Mouse (Mus musculus) thymus, adult 2 months (tissue): ENCODE measurements at regions not wholly inside any gene's neighbourhood (a gene's known extent, or its start where the extent isn't known, plus 50 kb on each side); places are given as distances from the start of the nearest gene placed in this dataset.

Experiments
- DNase-seq: peaks from one replicate; pipeline ENCODE4 v3.0.0; 2021
- H3K27ac ChIP-seq: fragments of 200-500 bp; 2 replicates; pipeline ENCODE4 v1.5.1; 2012; ENCODE audit warnings: low read length, control low read depth; ENCODE audit not compliant: control insufficient read depth, insufficient read depth
- H3K27me3 ChIP-seq: fragments of 200-500 bp; 2 replicates; pipeline ENCODE4 v1.6.1; 2012; ENCODE audit warnings: mild to moderate bottlenecking, low read length, moderate library complexity, mixed read lengths; ENCODE audit not compliant: control insufficient read depth, insufficient read depth
- H3K36me3 ChIP-seq: fragments of 200-500 bp; 2 replicates; pipeline ENCODE4 v1.6.1; 2012; ENCODE audit warnings: mild to moderate bottlenecking, low read length, moderate library complexity; ENCODE audit not compliant: control insufficient read depth, insufficient read depth
- H3K4me1 ChIP-seq: fragments of 200-500 bp; replicated peaks from 2 replicates; pipeline ENCODE4 v1.6.1; 2012; ENCODE audit warnings: low read length; ENCODE audit not compliant: control insufficient read depth, insufficient read depth
- H3K4me3 ChIP-seq: fragments of 200-500 bp; 2 replicates; pipeline ENCODE4 v1.5.1; 2012; ENCODE audit warnings: mild to moderate bottlenecking, low read length, control low read depth, moderate library complexity; ENCODE audit not compliant: control insufficient read depth, insufficient read depth
- CTCF ChIP-seq: fragments of 200-500 bp; IDR thresholded peaks from 2 replicates; pipeline ENCODE4 v1.5.1; 2012; ENCODE audit warnings: mild to moderate bottlenecking, control low read depth, low read length, moderate library complexity, borderline replicate concordance; ENCODE audit not compliant: control insufficient read depth, poor library complexity, insufficient read depth; ENCODE audit errors: extremely low read depth
- POLR2A ChIP-seq: fragments of 200-500 bp; IDR thresholded peaks from 2 replicates; pipeline ENCODE4 v1.6.1; 2012; ENCODE audit warnings: mild to moderate bottlenecking, low read length, control low read depth, moderate library complexity; ENCODE audit not compliant: control insufficient read depth, poor library complexity, insufficient read depth; ENCODE audit errors: extremely low read depth
- WGBS: fragments of 180-500 bp; shearing (Covaris S2); methylation state at CpG from one replicate; pipeline ENCODE4 v1.1.7; 2018; 5-methylcytosine and 5-hydroxymethylcytosine counted together

GRCm38 (mm10) chr14:48330965-48331622, 114.8 kb upstream of the Tmem260 start:
- H3K27ac ChIP-seq, result no peak overlapping the region
- H3K27me3 ChIP-seq, result no peaks in the 10 kb centered on the region
- WGBS, result 0% methylated on average over 4 of the region's 4 CpGs
- no peak for TF ChIP-seq POLR2A
- TF ChIP-seq CTCF, result no peak
- no peak overlapping the region for H3K4me3 ChIP-seq
- H3K4me1 ChIP-seq, result peaks cover 14% of the 10 kb centered on the region
- DNase-seq, result peak; percentile 14
- H3K36me3 ChIP-seq, result no peaks in the 10 kb centered on the region

- WGBS, result 73% methylated on average over 2 of the region's 2 CpGs
- TF ChIP-seq POLR2A (no peak), CTCF (no peak)
Observed at GRCm38 (mm10) chr14:48331623-48332000, 114.3 kb upstream of the Tmem260 start.

GRCm38 (mm10) chr14:48332193-48332592, 113.7 kb upstream of the Tmem260 start:
- no peak for DNase-seq
- Histone ChIP-seq H3K27ac (no peak overlapping the region), H3K4me3 (no peak overlapping the region), H3K4me1 (peaks cover 14% of the 10 kb centered on the region), H3K27me3 (no peaks in the 10 kb centered on the region), H3K36me3 (no peaks in the 10 kb centered on the region)
- TF ChIP-seq POLR2A, result no peak
- no peak for TF ChIP-seq CTCF
- WGBS, result 47% methylated on average over 2 of the region's 2 CpGs

More at GRCm38 (mm10) chr14:48331623-48332000, 114.3 kb upstream of the Tmem260 start:
- H3K27me3 ChIP-seq, result no peaks in the 10 kb centered on the region
- H3K4me1 ChIP-seq, result peaks cover 14% of the 10 kb centered on the region
- DNase-seq, result no peak
- no peaks in the 10 kb centered on the region for H3K36me3 ChIP-seq
- no peak overlapping the region for H3K27ac ChIP-seq
- H3K4me3 ChIP-seq, result no peak overlapping the region

- H3K4me3 ChIP-seq, result no peak overlapping the region
- H3K36me3 ChIP-seq, result no peaks in the 10 kb centered on the region
- TF ChIP-seq POLR2A, result no peak
- no peak for TF ChIP-seq CTCF
- WGBS, result 39% methylated on average over 4 of the region's 4 CpGs
- DNase-seq, result no peak
- H3K27me3 ChIP-seq, result no peaks in the 10 kb centered on the region
- no peak overlapping the region for H3K27ac ChIP-seq
- peaks cover 14% of the 10 kb centered on the region for H3K4me1 ChIP-seq
Observed at GRCm38 (mm10) chr14:48332660-48333059, 113.3 kb upstream of the Tmem260 start.

- DNase-seq, result no peak
- H3K27me3 ChIP-seq, result no peaks in the 10 kb centered on the region
- no peaks in the 10 kb centered on the region for H3K36me3 ChIP-seq
- 73% methylated on average over 8 of the region's 8 CpGs for WGBS
- no peak overlapping the region for H3K27ac ChIP-seq
- H3K4me1 ChIP-seq, result peaks cover 14% of the 10 kb centered on the region
- H3K4me3 ChIP-seq, result no peak overlapping the region
- TF ChIP-seq POLR2A, result no peak
Observed at GRCm38 (mm10) chr14:48334106-48334809, 111.7 kb upstream of the Tmem260 start.

GRCm38 (mm10) chr14:48339434-48339833, 106.5 kb upstream of the Tmem260 start:
- no peaks in the 10 kb centered on the region for H3K36me3 ChIP-seq
- DNase-seq, result no peak
- no peaks in the 10 kb centered on the region for H3K27me3 ChIP-seq
- no peaks in the 10 kb centered on the region for H3K4me1 ChIP-seq
- no peak overlapping the region for H3K4me3 ChIP-seq
- TF ChIP-seq CTCF (no peak), POLR2A (no peak)
- no peak overlapping the region for H3K27ac ChIP-seq
- WGBS, result 92% methylated on average over 4 of the region's 4 CpGs
